ENCODE assay signal across 20 mouse cellular contexts in the genomic region with DNA sequence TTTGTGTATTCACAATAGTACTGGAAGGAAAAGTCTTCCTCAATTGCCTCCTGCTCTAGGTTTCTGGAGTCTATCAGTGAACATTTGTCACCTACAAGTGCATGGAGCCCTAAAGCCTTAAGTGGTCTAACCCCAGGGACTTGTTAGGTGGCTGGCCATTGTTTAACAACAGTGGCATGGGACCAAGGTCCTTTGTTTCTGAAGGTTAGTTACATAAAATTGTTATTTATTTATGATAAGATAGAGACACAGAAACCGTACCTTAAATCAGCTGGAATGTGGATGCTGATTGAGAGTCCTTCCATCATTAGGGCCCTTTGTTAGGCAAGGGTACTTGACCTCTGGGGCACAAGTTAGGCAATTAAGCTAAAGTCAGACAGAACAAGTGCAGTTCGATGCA.
DNase-seq lines count a peak whose midpoint lies in the region; TF ChIP-seq lines count a peak whose summit lies in the region.
"Had no signal": no experiment of that assay in that cellular context is flagged by ENCODE, and none has a peak within 500 bp of the region (broad histone marks: within the 10 kb centered on the region; RNA-seq: fewer than 3 reads in every experiment).

No protein-coding gene starts in this region.

- no peaks in the 10 kb centered on the region for H3K36me3 ChIP-seq in limb, embryonic 10.5 days
- H3K36me3 ChIP-seq: G1E had no signal

- 45% methylated on average over 2 of the region's 2 CpGs for WGBS in lung, adult 2 months
- WGBS in limb, embryonic 10.5 days, result 59% methylated on average over 2 of the region's 2 CpGs

- H3K27me3 ChIP-seq in limb, embryonic 10.5 days (ENCODE audit: low read depth, poor library complexity, severe bottlenecking), result no peaks in the 10 kb centered on the region
- H3K27me3 ChIP-seq: CH12.LX, Patski had no signal

- TF ChIP-seq POLR2A in lung, adult 2 months (IDR thresholded peaks at IDR 0.05; ENCODE audit: borderline replicate concordance, extremely low read depth, low read depth, low read length), result no peak

- peak; percentile 80 for DNase-seq in heart, adult 11 months
- no peak for DNase-seq in heart, adult 8-10 months (ENCODE audit: low spot score)
- DNase-seq in lung, adult 18-20 months, result peak; percentile 32 to 61
- no peak for DNase-seq in lung, postnatal 10 days
- DNase-seq in lung, postnatal 36 days, result peak; percentile 63
- no peak for DNase-seq in lung, adult 2 months
- no peak for DNase-seq in limb, embryonic 10.5 days (ENCODE audit: low spot score)
- DNase-seq in layer of hippocampus, postnatal 25 days (ENCODE audit: extremely low spot score in 1 of 2, low spot score in 1 of 2), result no peak
- DNase-seq: adrenal gland, adult 2 months; adrenal gland, adult 8-10 months; adrenal gland, postnatal 10 days; adrenal gland, postnatal 14 days; adrenal gland, postnatal 25 days; adrenal gland, postnatal 36 days; B cell, adult 2 months; cerebellum, adult 11 months; cerebellum, adult 11-12 months had no signal

- no peak overlapping the region for H3K4me3 ChIP-seq in lung, adult 2 months (replicated peaks; ENCODE audit: extremely low read depth, low read depth, low read length)
- no peak overlapping the region for H3K4me3 ChIP-seq in limb, embryonic 10.5 days

- H3K4me1 ChIP-seq in lung, adult 2 months (ENCODE audit: control insufficient read depth, insufficient read depth, low read length), result peaks cover 15% of the 10 kb centered on the region
- H3K4me1 ChIP-seq in limb, embryonic 10.5 days, result peaks cover 30% of the 10 kb centered on the region

- H3K27ac ChIP-seq in limb, embryonic 10.5 days, result peak overlapping the region; percentile 36; the same call in 1 of the 2 replicates

- no peak for TF ChIP-seq CTCF in lung, adult 2 months (IDR thresholded peaks at IDR 0.05; ENCODE audit: insufficient read depth, low read length)

- H3K9me3 ChIP-seq in limb, embryonic 10.5 days (replicated peaks), result no peaks in the 10 kb centered on the region

Comparison
In these comparisons a context has a peak if more than half of its experiments do, and no peak if none do; other contexts are left out.
1. DNase-seq: peak in heart, adult 11 months (single experiment), lung, adult 18-20 months (2 of 2) and lung, postnatal 36 days (single experiment); none in heart, adult 8-10 months (single experiment), lung, postnatal 10 days (single experiment), lung, adult 2 months (single experiment), limb, embryonic 10.5 days (single experiment) and layer of hippocampus, postnatal 25 days (0 of 2).